Mouse (Mus musculus) WW6 (cell line): ENCODE measurements around the gene Cyp4v3.

Experiments
- DNase-seq: peaks from one replicate; pipeline ENCODE4 v3.0.0-alpha.2; 2013; ENCODE audit warnings: low read depth, low spot score

Gene Cyp4v3

GRCm38 (mm10) chr8:45320930-45321329, 12.1 kb downstream of the Cyp4v3 start:
- no peak for DNase-seq

GRCm38 (mm10) chr8:45310967-45311366, 22.0 kb downstream of the Cyp4v3 start:
- DNase-seq: no peak

- DNase-seq: no peak
These were observed 24.6 kb downstream of the Cyp4v3 start, which contains the start of gene Gm45753 for GRCm38 (mm10) chr8:45308366-45308765. Gm45753 (minus strand) TSS chr8:45308466.

- DNase-seq: no peak
These were observed 27.5 kb downstream of the Cyp4v3 start for GRCm38 (mm10) chr8:45305479-45305878.

- DNase-seq: no peak
These were observed 28.7 kb downstream of the Cyp4v3 start for GRCm38 (mm10) chr8:45304354-45304753.

- DNase-seq: no peak
These were observed 30.6 kb downstream of the Cyp4v3 start for GRCm38 (mm10) chr8:45302390-45302789.

GRCm38 (mm10) chr8:45295276-45295675, 37.7 kb downstream of the Cyp4v3 start:
- no peak for DNase-seq

GRCm38 (mm10) chr8:45294687-45295086, 38.3 kb downstream of the Cyp4v3 start, which contains the start of gene Klkb1:
Klkb1 (minus strand) TSS chr8:45294859.
- DNase-seq: no peak

GRCm38 (mm10) chr8:45291790-45292189, 41.2 kb downstream of the Cyp4v3 start:
- DNase-seq: no peak

GRCm38 (mm10) chr8:45281630-45282029, 51.4 kb downstream of the Cyp4v3 start:
- DNase-seq: no peak

- DNase-seq: no peak
These were observed 55.6 kb downstream of the Cyp4v3 start for GRCm38 (mm10) chr8:45277453-45277852.

- DNase-seq: no peak
These were observed 58.7 kb downstream of the Cyp4v3 start for GRCm38 (mm10) chr8:45274317-45274716.

- no peak for DNase-seq
These were observed 64.0 kb downstream of the Cyp4v3 start for GRCm38 (mm10) chr8:45269056-45269455.

- no peak for DNase-seq
These were observed 64.5 kb downstream of the Cyp4v3 start for GRCm38 (mm10) chr8:45268485-45268884.

GRCm38 (mm10) chr8:45267611-45268391, 65.2 kb downstream of the Cyp4v3 start:
- DNase-seq: no peak

- no peak for DNase-seq
These were observed 66.0 kb downstream of the Cyp4v3 start for GRCm38 (mm10) chr8:45266993-45267392.

GRCm38 (mm10) chr8:45264918-45265317, 68.1 kb downstream of the Cyp4v3 start:
- no peak for DNase-seq

GRCm38 (mm10) chr8:45262851-45263250, 70.2 kb downstream of the Cyp4v3 start:
- DNase-seq: no peak

GRCm38 (mm10) chr8:45261920-45262319, 71.1 kb downstream of the Cyp4v3 start, which contains the start of gene F11:
F11 (minus strand) TSS chr8:45262031.
- no peak for DNase-seq

- DNase-seq: no peak
These were observed 74.6 kb downstream of the Cyp4v3 start for GRCm38 (mm10) chr8:45258421-45258820.

GRCm38 (mm10) chr8:45255040-45255439, 78.0 kb downstream of the Cyp4v3 start:
- no peak for DNase-seq
